Mouse (Mus musculus) forebrain, embryonic 10.5 days (tissue): ENCODE measurements around the gene Larp1. TPM values are rescaled to one million over a fixed set of nuclear protein-coding genes. Genes with fewer than 3 reads are reported as not detected.

Experiments
- DNase-seq: peaks from one replicate; pipeline ENCODE4 v3.0.0-alpha.2; 2017; ENCODE audit warnings: low spot score; ENCODE audit errors: extremely low spot score
- H3K27ac ChIP-seq: fragments of 300-500 bp; sonication (generic); 2 replicates; pipeline ENCODE4 v1.5.1; 2016; ENCODE audit warnings: mild to moderate bottlenecking
- H3K27me3 ChIP-seq: fragments of 300-500 bp; sonication (generic); 2 replicates; pipeline ENCODE4 v1.6.1; 2016; ENCODE audit warnings: mild to moderate bottlenecking; ENCODE audit not compliant: poor library complexity, severe bottlenecking
- H3K36me3 ChIP-seq: fragments of 300-500 bp; sonication (generic); replicated peaks from 2 replicates; pipeline ENCODE4 v1.6.1; 2016; ENCODE audit warnings: mild to moderate bottlenecking, moderate library complexity
- H3K4me1 ChIP-seq: fragments of 300-500 bp; sonication (generic); 2 replicates; pipeline ENCODE4 v1.6.1; 2016
- H3K4me3 ChIP-seq: fragments of 300-500 bp; sonication (generic); 2 replicates; pipeline ENCODE4 v1.5.1; 2016; ENCODE audit warnings: mild to moderate bottlenecking, moderate library complexity
- H3K9me3 ChIP-seq: fragments of 300-500 bp; sonication (generic); 2 replicates; pipeline ENCODE4 v1.6.1; 2016; ENCODE audit warnings: mild to moderate bottlenecking, moderate library complexity
- WGBS: fragments of 180-500 bp; shearing (Covaris S2); methylation state at CpG from one replicate; pipeline ENCODE4 v1.1.7; 2016; 5-methylcytosine and 5-hydroxymethylcytosine counted together
- polyA plus RNA-seq: library from polyadenylated mRNA; unstranded; fragments of >200 nt; fragmentation: Nextera tagmentation; extraction: Ambion mirVana; gene quantifications from 2 replicates; pipeline ENCODE4 v1.2.1, GENCODE M21; 2016

Gene Larp1
- polyA plus RNA-seq, 1 experiment from 2014 or later = 18.6 TPM

GRCm38 (mm10) chr11:58021095-58021494 lies 12.2 kb downstream of the Larp1 start:
- Histone ChIP-seq H3K27ac (no peak overlapping the region), H3K4me3 (no peak overlapping the region), H3K9me3 (no peaks in the 10 kb centered on the region), H3K36me3 (peaks cover 9% of the 10 kb centered on the region), H3K27me3 (no peaks in the 10 kb centered on the region), H3K4me1 (peaks cover 29% of the 10 kb centered on the region)
- no peak for DNase-seq
- 73% methylated on average over 1 of the region's 1 CpGs for WGBS

DNA sequence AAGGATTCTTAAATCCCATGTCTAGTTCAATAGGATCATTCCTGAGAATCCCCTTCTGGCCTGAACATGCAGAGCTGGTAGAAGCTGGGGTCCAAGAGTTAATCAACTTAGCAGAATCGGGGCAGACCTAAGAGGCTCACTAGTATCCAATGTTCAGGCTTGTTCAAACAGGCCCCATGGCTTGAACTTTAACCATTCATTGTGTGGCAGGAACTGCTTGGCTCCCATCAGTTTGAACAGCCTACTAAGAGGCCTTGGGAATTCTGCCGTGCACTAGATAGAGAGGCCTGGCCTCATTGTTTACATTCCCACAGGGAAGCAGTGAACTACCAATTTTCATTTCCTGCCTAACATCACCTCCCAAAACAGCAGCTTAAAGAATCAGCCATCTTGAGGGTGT lies 12.8 kb downstream of the Larp1 start:
- Histone ChIP-seq H3K36me3 (peaks cover 9% of the 10 kb centered on the region), H3K4me3 (no peak overlapping the region), H3K9me3 (no peaks in the 10 kb centered on the region), H3K4me1 (peaks cover 29% of the 10 kb centered on the region), H3K27me3 (no peaks in the 10 kb centered on the region), H3K27ac (no peak overlapping the region)
- WGBS = 70% methylated on average over 2 of the region's 2 CpGs
- no peak for DNase-seq

DNA sequence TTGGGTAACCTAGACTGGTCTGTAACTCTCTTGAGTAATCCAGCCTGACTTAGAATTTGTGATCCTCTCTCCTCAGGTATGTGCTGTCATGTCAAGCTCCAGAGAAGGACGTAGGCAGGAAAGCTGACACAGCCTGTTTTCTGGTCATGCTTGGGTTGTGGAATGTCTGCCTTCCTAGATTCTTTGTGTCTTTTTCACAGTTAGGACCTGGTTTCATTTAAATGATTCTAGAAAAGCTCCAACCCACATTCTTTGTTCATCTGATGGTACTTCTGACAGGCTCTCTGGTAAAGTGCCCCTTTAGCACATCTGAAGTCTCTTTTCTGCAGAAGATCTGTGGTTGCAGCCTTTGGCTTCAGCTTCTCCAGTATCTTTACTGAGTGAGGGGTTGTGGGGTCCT lies 15.4 kb downstream of the Larp1 start:
- Histone ChIP-seq H3K36me3 (peaks cover 11% of the 10 kb centered on the region), H3K27me3 (no peaks in the 10 kb centered on the region), H3K4me1 (peaks cover 20% of the 10 kb centered on the region), H3K9me3 (no peaks in the 10 kb centered on the region), H3K4me3 (no peak overlapping the region), H3K27ac (no peak overlapping the region)
- no peak for DNase-seq
- WGBS = 83% methylated on average over 1 of the region's 1 CpGs

DNA sequence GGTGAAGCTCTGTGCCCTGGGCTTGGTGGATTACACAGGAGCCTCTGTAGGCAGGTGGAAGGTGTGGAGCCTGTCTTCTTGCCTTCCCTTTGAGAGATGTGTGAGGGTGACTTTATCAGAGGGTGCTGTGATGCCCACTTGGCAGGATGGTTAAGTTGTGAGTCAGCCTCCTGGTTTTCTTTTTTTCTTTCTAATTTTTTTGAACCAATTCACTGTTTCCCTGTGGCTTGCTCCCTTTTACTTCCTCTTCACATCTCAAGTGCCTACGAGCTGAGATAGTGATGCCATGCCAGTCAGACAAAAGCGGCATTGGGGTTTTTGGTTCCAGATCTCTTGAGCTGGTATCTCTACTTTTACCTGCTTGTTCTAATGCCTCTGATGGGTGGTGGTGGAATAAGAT lies 15.8 kb downstream of the Larp1 start:
- no peak overlapping the region for H3K4me3 ChIP-seq
- no peaks in the 10 kb centered on the region for H3K27me3 ChIP-seq
- H3K36me3 ChIP-seq = peaks cover 11% of the 10 kb centered on the region
- H3K27ac ChIP-seq = no peak overlapping the region
- 92% methylated on average over 2 of the region's 2 CpGs for WGBS
- H3K4me1 ChIP-seq = peaks cover 20% of the 10 kb centered on the region
- no peak for DNase-seq
- H3K9me3 ChIP-seq = no peaks in the 10 kb centered on the region

DNA sequence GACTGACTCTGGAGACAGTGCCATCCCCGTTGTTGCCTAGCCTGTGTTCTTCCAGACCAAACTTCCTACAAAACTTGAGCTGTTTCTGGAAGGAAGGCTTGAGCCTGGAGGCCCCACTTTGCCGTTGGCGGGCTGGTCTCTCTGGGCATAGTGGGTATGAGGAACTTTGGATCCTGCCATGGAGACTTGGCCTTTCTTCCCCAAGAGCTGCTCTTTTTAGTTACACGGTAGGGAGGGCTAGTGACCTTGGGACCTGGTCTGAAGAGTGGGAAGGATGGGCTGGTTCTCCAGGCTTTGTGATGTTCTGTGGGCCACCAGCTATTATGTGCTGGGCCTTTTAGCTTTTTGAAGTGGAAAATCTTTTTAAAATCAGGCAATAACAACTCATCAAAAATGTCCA lies 17.0 kb downstream of the Larp1 start:
- H3K27ac ChIP-seq = no peak overlapping the region
- H3K4me3 ChIP-seq = no peak overlapping the region
- no peaks in the 10 kb centered on the region for H3K9me3 ChIP-seq
- no peaks in the 10 kb centered on the region for H3K27me3 ChIP-seq
- peaks cover 15% of the 10 kb centered on the region for H3K4me1 ChIP-seq
- no peak for DNase-seq
- H3K36me3 ChIP-seq = peaks cover 6% of the 10 kb centered on the region
- 87% methylated on average over 4 of the region's 4 CpGs for WGBS

DNA sequence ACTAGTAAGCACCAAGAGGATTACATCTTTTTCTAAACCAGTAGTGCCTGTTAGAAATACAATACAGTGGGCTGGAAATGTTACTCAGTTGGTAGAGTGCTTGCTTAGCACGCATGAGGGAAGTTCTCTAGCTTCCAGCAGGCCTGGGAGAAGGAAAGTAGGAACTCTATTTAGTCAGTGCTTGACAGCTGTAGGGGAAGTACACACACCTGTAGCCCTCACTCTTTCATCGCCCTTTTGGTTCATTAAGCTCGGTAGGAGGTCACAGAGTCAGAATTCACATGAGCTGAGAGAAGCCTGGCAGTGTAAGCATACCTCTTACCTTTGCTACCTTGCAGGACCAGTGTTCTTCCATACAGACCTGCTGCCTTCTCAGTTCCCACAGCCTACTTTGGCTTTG lies 17.5 kb downstream of the Larp1 start:
- no peak for DNase-seq
- Histone ChIP-seq H3K27ac (no peak overlapping the region), H3K4me1 (peaks cover 15% of the 10 kb centered on the region), H3K9me3 (no peaks in the 10 kb centered on the region), H3K4me3 (no peak overlapping the region), H3K27me3 (no peaks in the 10 kb centered on the region), H3K36me3 (peaks cover 6% of the 10 kb centered on the region)
- 67% methylated on average over 3 of the region's 3 CpGs for WGBS

- no peak for DNase-seq
- WGBS = 54% methylated on average over 1 of the region's 1 CpGs
- Histone ChIP-seq H3K9me3 (no peaks in the 10 kb centered on the region), H3K4me3 (no peak overlapping the region), H3K27me3 (no peaks in the 10 kb centered on the region), H3K4me1 (peaks cover 13% of the 10 kb centered on the region), H3K27ac (no peak overlapping the region), H3K36me3 (peaks cover 6% of the 10 kb centered on the region)
These were observed 18.0 kb downstream of the Larp1 start for GRCm38 (mm10) chr11:58026860-58027259.

DNA sequence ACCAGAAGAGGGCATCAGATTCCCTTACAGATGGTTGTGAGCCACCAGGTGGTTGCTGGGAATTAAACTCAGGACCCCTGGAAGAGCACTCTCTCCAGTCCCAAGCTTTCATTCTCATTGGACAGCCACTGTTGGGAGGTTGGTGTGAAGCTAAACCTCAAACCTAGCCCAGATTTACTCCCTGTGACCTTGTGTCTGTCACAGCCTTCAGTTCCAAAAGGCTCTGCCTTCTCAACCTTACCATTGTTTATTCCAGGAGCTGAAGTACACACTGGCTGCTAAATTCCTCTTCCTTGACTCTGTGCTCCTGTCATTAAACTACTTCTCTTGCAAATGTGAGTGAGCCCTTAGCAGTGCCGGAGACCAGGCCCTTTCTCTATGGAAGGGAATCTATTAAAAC lies 20.1 kb downstream of the Larp1 start:
- no peak overlapping the region for H3K4me3 ChIP-seq
- H3K27me3 ChIP-seq = no peaks in the 10 kb centered on the region
- no peak for DNase-seq
- WGBS = 98% methylated on average over 1 of the region's 1 CpGs
- peaks cover 13% of the 10 kb centered on the region; the same call in 1 of the 2 replicates for H3K4me1 ChIP-seq
- H3K27ac ChIP-seq = no peak overlapping the region
- no peaks in the 10 kb centered on the region for H3K9me3 ChIP-seq
- H3K36me3 ChIP-seq = peaks cover 6% of the 10 kb centered on the region

GRCm38 (mm10) chr11:58029869-58030268 lies 21.0 kb downstream of the Larp1 start:
- 88% methylated on average over 2 of the region's 2 CpGs for WGBS
- DNase-seq = no peak
- no peaks in the 10 kb centered on the region for H3K9me3 ChIP-seq
- H3K27ac ChIP-seq = no peak overlapping the region
- H3K36me3 ChIP-seq = peaks cover 6% of the 10 kb centered on the region
- no peaks in the 10 kb centered on the region for H3K27me3 ChIP-seq
- no peak overlapping the region for H3K4me3 ChIP-seq
- peaks cover 13% of the 10 kb centered on the region; the same call in 1 of the 2 replicates for H3K4me1 ChIP-seq

- WGBS = 76% methylated on average over 6 of the region's 6 CpGs
- Histone ChIP-seq H3K27me3 (no peaks in the 10 kb centered on the region), H3K36me3 (peaks cover 6% of the 10 kb centered on the region), H3K4me1 (peaks cover 7% of the 10 kb centered on the region; the same call in 1 of the 2 replicates), H3K9me3 (no peaks in the 10 kb centered on the region), H3K27ac (no peak overlapping the region), H3K4me3 (no peak overlapping the region)
- DNase-seq = no peak
These were observed 22.3 kb downstream of the Larp1 start for GRCm38 (mm10) chr11:58031176-58031575.

- no peak overlapping the region for H3K4me3 ChIP-seq
- H3K36me3 ChIP-seq = no peaks in the 10 kb centered on the region; the same call in 1 of the 2 replicates
- no peaks in the 10 kb centered on the region for H3K9me3 ChIP-seq
- 94% methylated on average over 3 of the region's 3 CpGs for WGBS
- H3K27me3 ChIP-seq = no peaks in the 10 kb centered on the region
- no peak overlapping the region for H3K27ac ChIP-seq
- no peak for DNase-seq
- peaks cover 2% of the 10 kb centered on the region; the same call in 1 of the 2 replicates for H3K4me1 ChIP-seq
These were observed 24.8 kb downstream of the Larp1 start for GRCm38 (mm10) chr11:58033635-58034034.

DNA sequence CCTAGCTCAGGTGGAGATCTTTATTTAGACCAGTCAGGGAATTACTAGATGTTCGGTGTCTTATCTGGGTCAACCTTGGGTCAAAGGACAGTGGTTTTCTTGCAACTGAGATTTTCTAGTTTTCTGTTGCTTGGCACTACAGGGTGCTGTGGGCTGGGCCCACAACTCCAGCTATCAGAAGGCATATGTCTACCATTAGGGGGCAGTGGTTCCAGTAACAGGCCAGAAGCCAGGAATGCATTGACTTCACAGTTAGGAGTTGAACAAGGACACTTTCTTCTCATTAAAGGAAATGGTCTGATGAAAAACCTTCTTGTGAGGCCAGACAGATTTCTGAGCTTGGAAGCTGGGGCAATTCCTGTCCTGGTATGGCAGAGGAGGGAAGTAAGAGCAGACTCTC lies 30.2 kb downstream of the Larp1 start:
- Histone ChIP-seq H3K4me3 (no peak overlapping the region), H3K27me3 (no peaks in the 10 kb centered on the region), H3K4me1 (0 out of 2 replicates have a peak, but pooled peaks cover 6% of the 10 kb centered on the region), H3K36me3 (peaks cover 35% of the 10 kb centered on the region), H3K9me3 (no peaks in the 10 kb centered on the region), H3K27ac (no peak overlapping the region)
- 92% methylated on average over 1 of the region's 1 CpGs for WGBS
- no peak for DNase-seq

GRCm38 (mm10) chr11:58042861-58043431 lies 34.1 kb downstream of the Larp1 start:
- H3K27me3 ChIP-seq = no peaks in the 10 kb centered on the region
- peaks cover 68% of the 10 kb centered on the region for H3K36me3 ChIP-seq
- H3K4me3 ChIP-seq = no peak overlapping the region
- 90% methylated on average over 5 of the region's 5 CpGs for WGBS
- H3K9me3 ChIP-seq = no peaks in the 10 kb centered on the region
- DNase-seq = no peak
- no peak overlapping the region for H3K27ac ChIP-seq
- 0 out of 2 replicates have a peak, but pooled peaks cover 6% of the 10 kb centered on the region for H3K4me1 ChIP-seq

DNA sequence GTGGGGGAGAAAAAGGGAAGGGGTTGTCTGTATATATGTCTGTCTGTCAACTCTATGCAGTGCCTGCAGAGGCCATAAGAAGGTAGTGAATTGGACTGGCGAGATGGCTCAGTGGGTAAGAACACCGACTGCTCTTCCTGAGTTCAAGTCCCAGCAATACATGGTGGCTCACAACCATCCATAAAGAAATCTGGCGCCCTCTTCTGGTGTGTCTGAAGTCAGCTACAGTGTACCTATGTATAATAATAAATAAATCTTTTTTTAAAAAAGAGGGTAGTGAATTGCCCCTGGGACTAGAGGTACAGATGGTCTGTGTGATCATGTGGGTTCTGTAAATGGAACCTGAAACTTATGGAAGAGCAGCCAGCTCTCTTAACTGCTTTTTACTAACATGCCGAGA lies 37.6 kb downstream of the Larp1 start:
- no peak for DNase-seq
- Histone ChIP-seq H3K4me1 (no peaks in the 10 kb centered on the region), H3K9me3 (no peaks in the 10 kb centered on the region), H3K27me3 (no peaks in the 10 kb centered on the region), H3K36me3 (peaks cover 94% of the 10 kb centered on the region), H3K27ac (no peak overlapping the region), H3K4me3 (no peak overlapping the region)
- 82% methylated on average over 4 of the region's 4 CpGs for WGBS
